Mouse (Mus musculus): ENCODE measurements around the gene Rab31.
"Not testable (repeated sequence)": the region's sequence is repeated elsewhere in the genome, so short reads cannot be mapped to it uniquely, and the experiment has no call there.

Rab31 gene

GRCm38 (mm10) chr17:65635715-65636360 lies 136.7 kb downstream of the Rab31 start:
- peak; percentile 36 to 76 for DNase-seq (ENCODE audit: inconsistent age in 2 of 2, low spot score in 1 of 2)

- no peak for DNase-seq (ENCODE audit: inconsistent age in 2 of 2, low spot score in 1 of 2)
Observed at GRCm38 (mm10) chr17:65629943-65630342, 142.6 kb downstream of the Rab31 start.

- DNase-seq (ENCODE audit: inconsistent age in 2 of 2, low spot score in 1 of 2) = not testable (repeated sequence)
Observed at GRCm38 (mm10) chr17:65628823-65629532, 143.6 kb downstream of the Rab31 start.

GRCm38 (mm10) chr17:65626301-65626700 lies 146.3 kb downstream of the Rab31 start:
- no peak for DNase-seq (ENCODE audit: inconsistent age in 2 of 2, low spot score in 1 of 2)

GRCm38 (mm10) chr17:65625563-65625962 lies 147.0 kb downstream of the Rab31 start:
- no peak for DNase-seq (ENCODE audit: inconsistent age in 2 of 2, low spot score in 1 of 2)

GRCm38 (mm10) chr17:65623130-65623529 lies 149.4 kb downstream of the Rab31 start:
- no peak for DNase-seq (ENCODE audit: inconsistent age in 2 of 2, low spot score in 1 of 2)

- DNase-seq (ENCODE audit: inconsistent age in 2 of 2, low spot score in 1 of 2) = peak in 1 of 2 experiments; percentile 89
Observed at GRCm38 (mm10) chr17:65618431-65618830, 154.1 kb downstream of the Rab31 start.

GRCm38 (mm10) chr17:65615678-65616077 lies 156.9 kb downstream of the Rab31 start:
- DNase-seq (ENCODE audit: inconsistent age in 2 of 2, low spot score in 1 of 2) = no peak

- DNase-seq (ENCODE audit: inconsistent age in 2 of 2, low spot score in 1 of 2) = peak in 1 of 2 experiments; percentile 73
Observed at GRCm38 (mm10) chr17:65614431-65614830, 158.1 kb downstream of the Rab31 start.

GRCm38 (mm10) chr17:65613463-65614412 lies 158.8 kb downstream of the Rab31 start, which contains the start of gene Vapa:
Gene Vapa (minus strand): TSS chr17:65613555.
- DNase-seq (ENCODE audit: inconsistent age in 2 of 2, low spot score in 1 of 2) = peak; percentile 99

GRCm38 (mm10) chr17:65613142-65613462 lies 159.4 kb downstream of the Rab31 start:
- no peak for DNase-seq (ENCODE audit: inconsistent age in 2 of 2, low spot score in 1 of 2)

- DNase-seq (ENCODE audit: inconsistent age in 2 of 2, low spot score in 1 of 2) = peak; percentile 73 to 88
Observed at GRCm38 (mm10) chr17:65612391-65613141, 160.0 kb downstream of the Rab31 start.

GRCm38 (mm10) chr17:65611721-65612120 lies 160.8 kb downstream of the Rab31 start:
- DNase-seq (ENCODE audit: inconsistent age in 2 of 2, low spot score in 1 of 2) = no peak

GRCm38 (mm10) chr17:65608743-65609142 lies 163.8 kb downstream of the Rab31 start:
- DNase-seq (ENCODE audit: inconsistent age in 2 of 2, low spot score in 1 of 2) = peak; percentile 24 to 65

- no peak for DNase-seq (ENCODE audit: inconsistent age in 2 of 2, low spot score in 1 of 2)
Observed at GRCm38 (mm10) chr17:65608312-65608687, 164.3 kb downstream of the Rab31 start.

GRCm38 (mm10) chr17:65607574-65608311 lies 164.8 kb downstream of the Rab31 start:
- DNase-seq (ENCODE audit: inconsistent age in 2 of 2, low spot score in 1 of 2) = peak in 1 of 2 experiments; percentile 48

GRCm38 (mm10) chr17:65606014-65606413 lies 166.5 kb downstream of the Rab31 start:
- no peak for DNase-seq (ENCODE audit: inconsistent age in 2 of 2, low spot score in 1 of 2)

- no peak for DNase-seq (ENCODE audit: inconsistent age in 2 of 2, low spot score in 1 of 2)
Observed at GRCm38 (mm10) chr17:65604892-65605291, 167.7 kb downstream of the Rab31 start.

GRCm38 (mm10) chr17:65604315-65604714 lies 168.2 kb downstream of the Rab31 start:
- DNase-seq (ENCODE audit: inconsistent age in 2 of 2, low spot score in 1 of 2) = peak in 1 of 2 experiments; percentile 59

All from adrenal gland, adult (tissue).